Mouse (Mus musculus) cerebellum, adult 2 months (tissue): ENCODE results near the gene Syt3. TPM values are rescaled to one million over a fixed set of nuclear protein-coding genes. Genes with fewer than 3 reads are reported as not detected.
A peak's percentile ranks its signal among the peaks of the same experiment; 100 is the strongest.

Source experiments
- DNase-seq, 2 experiments: peaks; one replicate each; pipeline ENCODE4 v3.0.0; 2021
- H3K27ac ChIP-seq: fragments of 200-500 bp; 2 replicates; pipeline ENCODE4 v1.5.1; 2012; ENCODE audit warnings: low read length, control low read depth, inconsistent platforms; ENCODE audit not compliant: insufficient read depth
- H3K27me3 ChIP-seq: fragments of 200-500 bp; 2 replicates; pipeline ENCODE4 v1.6.1; 2012; ENCODE audit warnings: inconsistent platforms, mild to moderate bottlenecking, low read length, moderate library complexity; ENCODE audit not compliant: control insufficient read depth, insufficient read depth
- H3K4me1 ChIP-seq: fragments of 200-500 bp; 2 replicates; pipeline ENCODE4 v1.6.1; 2011; ENCODE audit warnings: low read length; ENCODE audit not compliant: control insufficient read depth, insufficient read depth
- H3K4me3 ChIP-seq: fragments of 200-500 bp; replicated peaks from 2 replicates; pipeline ENCODE3; 2011; ENCODE audit warnings: mild to moderate bottlenecking, low read depth, low read length, control low read depth; ENCODE audit not compliant: insufficient read depth
- CTCF ChIP-seq: fragments of 200-500 bp; IDR thresholded peaks from 2 replicates; pipeline ENCODE4 v1.5.1; 2011; ENCODE audit warnings: low read depth, mild to moderate bottlenecking, control low read depth, low read length, moderate library complexity, borderline replicate concordance; ENCODE audit not compliant: insufficient read depth
- POLR2A ChIP-seq: fragments of 200-500 bp; IDR thresholded peaks from 2 replicates; pipeline ENCODE4 v1.6.1; 2011; ENCODE audit warnings: low read length, control low read depth, borderline replicate concordance; ENCODE audit not compliant: insufficient read depth
- WGBS: fragments of 180-500 bp; shearing (Covaris S2); methylation state at CpG from one replicate; pipeline ENCODE4 v1.1.7; 2018; 5-methylcytosine and 5-hydroxymethylcytosine counted together
- polyA plus RNA-seq: library from polyadenylated mRNA; depleted of rRNA; stranded (reverse); fragments of >200 nt; gene quantifications from 2 replicates; pipeline ENCODE4 v1.2.3, GENCODE M21; 2012

Syt3 gene
- polyA plus RNA-seq, 1 experiment = 125 TPM

DNA sequence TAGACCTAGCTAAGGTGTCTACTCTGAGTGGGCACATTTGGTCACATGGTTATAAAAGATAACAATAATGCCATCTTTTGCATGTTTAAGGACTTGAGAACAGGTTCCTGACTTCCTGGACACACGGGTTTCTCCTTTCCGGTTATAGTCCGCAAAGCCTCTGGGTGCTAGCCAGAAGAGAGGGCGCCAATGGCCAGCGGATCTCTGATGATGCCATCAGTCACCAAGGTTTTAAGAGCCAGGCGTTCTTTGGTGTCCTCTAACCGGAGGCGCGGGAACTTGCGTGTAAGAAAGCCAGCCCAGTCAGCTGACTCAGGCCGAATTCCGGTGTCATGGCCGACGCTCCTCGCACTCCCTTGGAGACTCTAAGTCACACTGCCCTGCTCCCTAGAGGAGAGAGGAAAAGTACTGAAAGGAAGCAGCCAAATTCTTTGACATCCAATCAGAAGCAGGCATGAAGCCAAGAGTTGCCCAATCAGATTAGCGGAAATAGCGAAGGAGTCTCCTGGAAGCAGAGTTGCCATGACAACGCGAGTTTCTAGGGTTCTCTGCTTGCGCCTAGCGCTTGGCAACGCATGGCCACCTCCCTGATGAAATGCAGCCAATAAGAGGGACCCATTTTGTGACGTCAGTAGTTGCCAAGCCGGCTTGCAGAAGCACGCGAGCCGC lies 21.6 kb downstream of the Syt3 start:
- peak; percentile 92 to 99 for DNase-seq
- Histone ChIP-seq H3K4me1 (no peaks in the 10 kb centered on the region), H3K27ac (no peak overlapping the region; the same call in 1 of the 2 replicates), H3K27me3 (no peaks in the 10 kb centered on the region), H3K4me3 (peak overlapping the region; percentile 56)
- TF ChIP-seq CTCF (no peak), POLR2A (peak; percentile 56; the same call in 1 of the 2 replicates)
- under 1% methylated on average over 27 of the region's 27 CpGs for WGBS

DNA sequence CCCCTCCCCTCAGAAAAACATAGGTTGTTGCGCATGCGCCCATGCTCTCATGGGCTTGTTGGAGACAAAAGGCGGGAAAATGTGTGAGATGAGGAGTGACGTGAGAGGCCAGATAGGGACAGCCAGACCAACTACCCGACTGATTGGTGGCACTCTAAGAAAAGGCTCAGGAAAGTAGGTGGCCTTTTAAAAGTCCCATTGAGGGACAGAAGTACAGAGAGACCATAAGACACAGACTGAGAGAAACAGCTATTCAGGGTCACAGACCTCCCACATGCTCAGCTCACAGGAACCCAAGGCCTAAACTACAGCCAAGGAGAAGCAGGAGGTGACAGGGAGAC lies 22.1 kb downstream of the Syt3 start:
- H3K4me1 ChIP-seq = no peaks in the 10 kb centered on the region
- no peak overlapping the region for H3K27ac ChIP-seq
- H3K4me3 ChIP-seq = no peak overlapping the region
- TF ChIP-seq POLR2A (no peak), CTCF (no peak)
- 1% methylated on average over 5 of the region's 5 CpGs for WGBS
- H3K27me3 ChIP-seq = no peaks in the 10 kb centered on the region
- DNase-seq = no peak

DNA sequence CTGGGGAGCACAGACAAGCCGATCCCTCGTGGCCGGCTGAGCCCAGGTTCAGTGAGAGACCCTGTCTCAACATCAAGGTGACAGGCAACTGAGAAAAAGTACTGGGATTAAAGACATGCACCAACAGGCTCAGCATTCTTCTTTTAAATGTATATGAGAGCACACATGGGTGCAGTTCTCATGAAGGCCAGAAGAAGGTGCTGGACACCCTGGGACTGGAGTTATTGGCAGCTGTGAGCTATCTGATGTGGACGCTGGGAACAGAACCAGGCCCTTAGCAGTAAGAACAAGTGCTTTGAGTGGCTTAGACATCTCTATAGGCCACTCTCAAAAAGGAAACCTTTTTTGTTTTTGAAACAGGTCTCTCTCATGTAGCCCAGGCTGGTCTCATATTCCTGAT lies 27.2 kb downstream of the Syt3 start:
- no peak for DNase-seq
- no peaks in the 10 kb centered on the region for H3K27me3 ChIP-seq
- H3K4me1 ChIP-seq = no peaks in the 10 kb centered on the region
- H3K4me3 ChIP-seq = no peak overlapping the region
- WGBS = 84% methylated on average over 4 of the region's 4 CpGs
- TF ChIP-seq POLR2A = no peak
- TF ChIP-seq CTCF = no peak
- H3K27ac ChIP-seq = no peak overlapping the region

DNA sequence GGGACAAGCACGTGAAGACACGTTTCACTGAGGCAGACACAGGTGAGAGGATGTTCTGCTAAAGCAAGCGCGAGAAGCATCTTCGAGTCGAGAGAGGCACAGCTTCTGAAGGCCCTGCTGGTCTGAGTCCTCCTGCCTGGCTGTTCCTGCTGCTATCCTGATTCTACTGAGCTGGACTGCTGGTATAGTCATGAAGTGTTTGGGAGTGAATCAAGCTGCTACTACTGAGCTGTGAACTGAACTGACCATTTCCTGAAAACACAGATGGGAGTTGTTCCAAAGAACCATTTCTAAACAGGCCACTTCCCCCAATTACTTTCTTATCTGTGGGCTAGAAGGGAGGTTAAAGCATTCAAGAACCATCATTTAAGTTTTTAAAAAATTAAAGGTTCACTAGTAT lies 29.4 kb downstream of the Syt3 start:
- no peaks in the 10 kb centered on the region for H3K27me3 ChIP-seq
- 83% methylated on average over 6 of the region's 6 CpGs for WGBS
- TF ChIP-seq POLR2A (no peak), CTCF (no peak)
- no peak for DNase-seq
- H3K27ac ChIP-seq = no peak overlapping the region
- H3K4me3 ChIP-seq = no peak overlapping the region
- H3K4me1 ChIP-seq = no peaks in the 10 kb centered on the region

DNA sequence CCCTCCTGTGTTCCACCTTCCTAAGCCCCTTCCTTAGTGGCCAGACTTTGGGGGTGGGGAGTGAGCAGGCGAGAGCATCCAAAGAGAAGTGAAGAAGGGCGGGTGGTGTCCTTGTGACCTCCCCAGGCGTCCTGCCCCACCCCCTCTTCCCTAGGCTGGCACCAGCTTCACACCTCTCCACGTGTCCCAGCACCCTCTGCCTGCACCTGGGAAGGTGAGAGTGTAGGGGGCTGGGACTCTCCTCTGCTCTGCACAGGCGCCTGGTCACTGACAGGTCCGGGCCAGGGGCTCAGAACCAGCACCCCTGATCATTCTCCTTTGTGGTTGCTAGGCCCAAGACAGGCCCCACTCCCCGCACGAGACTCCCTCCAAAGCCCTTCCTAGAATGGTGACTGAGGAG lies 43.8 kb downstream of the Syt3 start:
- no peak for TF ChIP-seq CTCF
- no peak for TF ChIP-seq POLR2A
- H3K27ac ChIP-seq = peak overlapping the region; percentile 76; the same call in 1 of the 2 replicates
- peak overlapping the region; percentile 77 for H3K4me3 ChIP-seq
- WGBS = 32% methylated on average over 8 of the region's 8 CpGs
- no peaks in the 10 kb centered on the region for H3K27me3 ChIP-seq
- peaks cover 17% of the 10 kb centered on the region for H3K4me1 ChIP-seq
- peak; percentile 34 to 40 for DNase-seq

DNA sequence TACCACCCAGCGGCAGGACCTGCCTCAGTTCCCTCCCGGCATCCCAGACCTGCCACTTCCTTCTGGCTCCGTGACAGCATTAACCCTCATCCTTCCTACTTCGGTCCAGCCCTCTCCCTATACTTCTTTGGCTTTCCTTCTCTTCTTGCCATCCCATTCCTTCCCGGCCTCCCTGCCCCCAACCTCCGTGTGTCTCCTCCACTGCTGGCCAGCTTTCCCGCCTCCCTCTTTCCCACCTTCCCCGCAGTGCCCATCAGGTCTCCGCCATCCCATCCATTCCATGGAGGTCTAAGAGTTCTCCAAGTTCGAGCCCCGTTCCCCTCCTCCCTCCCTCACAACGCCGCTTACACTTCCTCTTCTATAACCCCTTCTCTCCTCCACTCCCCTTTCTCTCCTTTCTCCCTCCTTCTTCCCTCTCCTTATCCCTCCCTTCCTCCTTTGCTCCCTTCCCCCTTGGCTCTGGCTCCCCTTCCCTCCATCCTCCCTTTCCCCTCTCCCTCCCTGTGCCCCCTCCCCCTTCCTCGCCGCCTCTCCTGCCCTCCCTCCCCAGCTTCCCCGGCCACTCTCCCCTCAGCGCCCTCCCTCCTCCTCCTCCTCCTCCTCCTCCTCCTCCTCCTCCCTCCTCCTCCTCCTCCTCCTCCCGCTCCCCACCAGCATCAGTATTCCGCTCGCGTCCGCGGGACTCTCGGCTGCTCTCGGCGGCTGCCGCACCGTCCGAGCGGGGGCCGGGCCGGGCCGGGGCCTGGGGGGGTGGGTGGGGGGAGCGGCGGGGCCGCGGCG lies 44.5 kb downstream of the Syt3 start:
- no peaks in the 10 kb centered on the region for H3K27me3 ChIP-seq
- H3K4me3 ChIP-seq = peak overlapping the region; percentile 77
- TF ChIP-seq CTCF = no peak
- TF ChIP-seq POLR2A = no peak
- peak; percentile 60 to 65 for DNase-seq
- peak overlapping the region; percentile 76 for H3K27ac ChIP-seq
- WGBS = under 1% methylated on average over 16 of the region's 38 CpGs
- H3K4me1 ChIP-seq = peaks cover 17% of the 10 kb centered on the region

DNA sequence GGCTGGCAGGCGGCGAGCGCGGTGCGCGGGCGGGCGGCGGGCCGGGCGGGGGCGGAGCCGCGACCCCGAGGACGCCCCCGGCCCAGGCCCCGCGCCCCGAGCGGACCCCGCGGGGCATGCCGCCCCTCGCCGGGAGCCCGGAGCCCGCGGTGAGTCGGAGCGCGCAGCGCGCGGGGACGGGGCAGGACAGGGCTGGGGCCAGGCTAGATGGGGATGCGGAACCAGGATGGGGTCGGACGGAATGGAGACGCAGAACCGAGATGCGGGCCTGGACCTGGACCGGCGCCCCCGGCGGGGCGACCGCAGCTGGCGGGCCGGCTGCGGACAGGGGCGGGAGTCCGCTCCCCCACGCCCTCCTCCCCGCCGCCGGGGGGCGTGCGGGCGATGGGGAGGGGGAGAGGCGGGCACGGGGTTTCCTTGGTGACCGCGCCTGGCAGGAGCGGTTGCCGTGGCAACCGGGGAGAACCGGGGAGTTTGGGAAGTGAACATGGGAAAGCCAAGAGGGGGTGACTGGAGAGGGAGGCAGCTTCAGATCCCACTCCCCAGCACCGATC lies 45.1 kb downstream of the Syt3 start, which contains the start of gene Lrrc4b:
Lrrc4b (plus strand) TSS at position 51 of the 554 bp plus-strand sequence.
- Histone ChIP-seq H3K4me3 (peak within 1 kb of the TSS; percentile 77), H3K4me1 (peaks cover 17% of the 10 kb centered on the region)
- TF ChIP-seq POLR2A (no peak), CTCF (no peak)

More for the DNA sequence above, 45.1 kb downstream of the Syt3 start, which contains the start of gene Lrrc4b:
- H3K27ac ChIP-seq = peak within 1 kb of the TSS; percentile 76
- peak; percentile 65 to 69 for DNase-seq
- H3K27me3 ChIP-seq = no peaks in the 10 kb centered on the region
- WGBS = 2% methylated on average over 48 of the region's 69 CpGs
